Mouse (Mus musculus) liver, postnatal 0 days (tissue): ENCODE data around the gene Cenpc1.

Experiments used
- CTCF ChIP-seq: sonication (generic); IDR thresholded peaks from 2 replicates; pipeline ENCODE4 v1.5.1; 2016; ENCODE audit warnings: antibody characterized with exemption, low read depth
- EP300 ChIP-seq: IDR thresholded peaks from 2 replicates; pipeline ENCODE4 v1.6.1; 2016; ENCODE audit warnings: antibody characterized with exemption, low read depth, mild to moderate bottlenecking

GRCm38 (mm10) chr5:86111074-86111473 is 45.7 kb upstream of the Cenpc1 start:
- TF ChIP-seq EP300 (no peak), CTCF (no peak)
